Mouse (Mus musculus) hindbrain, embryonic 10.5 days (tissue): ENCODE data around the gene Fam69a. TPM values are rescaled to one million over a fixed set of nuclear protein-coding genes. Genes with fewer than 3 reads are reported as not detected.

Experiments
- DNase-seq: peaks from one replicate; pipeline ENCODE4 v3.0.0-alpha.2; 2017; ENCODE audit warnings: low spot score
- H3K27ac ChIP-seq: fragments of 300-500 bp; sonication (generic); 2 replicates; pipeline ENCODE4 v1.5.1; 2016; ENCODE audit warnings: mild to moderate bottlenecking, moderate library complexity
- H3K27me3 ChIP-seq: fragments of 300-500 bp; sonication (generic); 2 replicates; pipeline ENCODE4 v1.6.1; 2016; ENCODE audit warnings: mild to moderate bottlenecking; ENCODE audit not compliant: poor library complexity, insufficient read depth, severe bottlenecking
- H3K36me3 ChIP-seq: fragments of 300-500 bp; sonication (generic); 2 replicates; pipeline ENCODE4 v1.6.1; 2016; ENCODE audit warnings: mild to moderate bottlenecking, moderate library complexity
- H3K4me1 ChIP-seq: fragments of 300-500 bp; sonication (generic); replicated peaks from 2 replicates; pipeline ENCODE4 v1.6.1; 2016; ENCODE audit warnings: mild to moderate bottlenecking
- H3K4me3 ChIP-seq: fragments of 300-500 bp; sonication (generic); 2 replicates; pipeline ENCODE4 v1.5.1; 2016; ENCODE audit warnings: mild to moderate bottlenecking, moderate library complexity
- H3K9me3 ChIP-seq: fragments of 300-500 bp; sonication (generic); 2 replicates; pipeline ENCODE4 v1.6.1; 2016; ENCODE audit warnings: mild to moderate bottlenecking, moderate library complexity
- WGBS: fragments of 180-500 bp; shearing (Covaris S2); methylation state at CpG from one replicate; pipeline ENCODE4 v1.1.7; 2016; 5-methylcytosine and 5-hydroxymethylcytosine counted together
- polyA plus RNA-seq: library from polyadenylated mRNA; unstranded; fragments of >200 nt; fragmentation: Nextera tagmentation; extraction: Ambion mirVana; gene quantifications from 2 replicates; pipeline ENCODE4 v1.2.1, GENCODE M21; 2016

Gene Fam69a
- polyA plus RNA-seq, 1 experiment from 2014 or later = 22.2 TPM

GRCm38 (mm10) chr5:108005134-108005533, 18.2 kb upstream of the Fam69a start:
- no peaks in the 10 kb centered on the region for H3K27me3 ChIP-seq

GRCm38 (mm10) chr5:108002734-108003133, 15.8 kb upstream of the Fam69a start:
- Histone ChIP-seq H3K36me3 (no peaks in the 10 kb centered on the region), H3K4me1 (0 out of 2 replicates have a peak, but pooled peaks cover 2% of the 10 kb centered on the region), H3K27me3 (no peaks in the 10 kb centered on the region), H3K27ac (no peak overlapping the region), H3K9me3 (no peaks in the 10 kb centered on the region), H3K4me3 (no peak overlapping the region)
- WGBS = 69% methylated on average over 5 of the region's 5 CpGs
- DNase-seq = no peak

More at GRCm38 (mm10) chr5:108005134-108005533, 18.2 kb upstream of the Fam69a start:
- no peak overlapping the region for H3K4me3 ChIP-seq
- WGBS = 64% methylated on average over 2 of the region's 2 CpGs
- 0 out of 2 replicates have a peak, but pooled peaks cover 2% of the 10 kb centered on the region for H3K4me1 ChIP-seq
- DNase-seq = no peak
- no peaks in the 10 kb centered on the region for H3K9me3 ChIP-seq
- H3K36me3 ChIP-seq = no peaks in the 10 kb centered on the region
- H3K27ac ChIP-seq = no peak overlapping the region

GRCm38 (mm10) chr5:108000776-108001548, 14.1 kb upstream of the Fam69a start:
- DNase-seq = peak; percentile 40
- Histone ChIP-seq H3K27me3 (no peaks in the 10 kb centered on the region), H3K4me1 (0 out of 2 replicates have a peak, but pooled peaks cover 2% of the 10 kb centered on the region), H3K4me3 (peak overlapping the region; percentile 64), H3K36me3 (no peaks in the 10 kb centered on the region), H3K9me3 (no peaks in the 10 kb centered on the region), H3K27ac (peak overlapping the region; percentile 86)
- 19% methylated on average over 20 of the region's 20 CpGs for WGBS

GRCm38 (mm10) chr5:107997717-107998116, 10.8 kb upstream of the Fam69a start:
- no peaks in the 10 kb centered on the region for H3K27me3 ChIP-seq
- no peaks in the 10 kb centered on the region for H3K9me3 ChIP-seq
- no peaks in the 10 kb centered on the region for H3K4me1 ChIP-seq
- 78% methylated on average over 7 of the region's 7 CpGs for WGBS
- H3K27ac ChIP-seq = no peak overlapping the region
- no peak for DNase-seq
- H3K36me3 ChIP-seq = no peaks in the 10 kb centered on the region
- no peak overlapping the region for H3K4me3 ChIP-seq

GRCm38 (mm10) chr5:107995936-107996335, 9.1 kb upstream of the Fam69a start:
- Histone ChIP-seq H3K9me3 (no peaks in the 10 kb centered on the region), H3K27me3 (no peaks in the 10 kb centered on the region), H3K4me1 (no peaks in the 10 kb centered on the region), H3K4me3 (no peak overlapping the region), H3K27ac (no peak overlapping the region), H3K36me3 (no peaks in the 10 kb centered on the region)
- 91% methylated on average over 2 of the region's 2 CpGs for WGBS
- DNase-seq = no peak

- Histone ChIP-seq H3K36me3 (no peaks in the 10 kb centered on the region), H3K27ac (peak overlapping the region; percentile 95), H3K9me3 (no peaks in the 10 kb centered on the region), H3K4me1 (peaks cover 13% of the 10 kb centered on the region), H3K27me3 (no peaks in the 10 kb centered on the region), H3K4me3 (peak overlapping the region; percentile 67)
- WGBS = 20% methylated on average over 5 of the region's 5 CpGs
- DNase-seq = peak; percentile 27
Measured at GRCm38 (mm10) chr5:107987835-107988251, 958 bp upstream of the Fam69a start.

- Histone ChIP-seq H3K4me1 (peaks cover 13% of the 10 kb centered on the region), H3K36me3 (no peaks in the 10 kb centered on the region), H3K27me3 (no peaks in the 10 kb centered on the region), H3K9me3 (no peaks in the 10 kb centered on the region), H3K4me3 (peak overlapping the region; percentile 67), H3K27ac (peak overlapping the region; percentile 95)
- under 1% methylated on average over 54 of the region's 54 CpGs for WGBS
- DNase-seq = peak; percentile 69
Measured at GRCm38 (mm10) chr5:107986255-107986966, 474 bp downstream of the Fam69a start.

GRCm38 (mm10) chr5:107983946-107984345, 2.9 kb downstream of the Fam69a start:
- H3K9me3 ChIP-seq = no peaks in the 10 kb centered on the region
- peaks cover 13% of the 10 kb centered on the region for H3K4me1 ChIP-seq
- no peaks in the 10 kb centered on the region for H3K36me3 ChIP-seq
- 96% methylated on average over 5 of the region's 5 CpGs for WGBS
- no peaks in the 10 kb centered on the region for H3K27me3 ChIP-seq
- no peak overlapping the region for H3K4me3 ChIP-seq
- DNase-seq = no peak
- no peak overlapping the region for H3K27ac ChIP-seq

GRCm38 (mm10) chr5:107982016-107982415, 4.9 kb downstream of the Fam69a start:
- H3K4me1 ChIP-seq = peaks cover 8% of the 10 kb centered on the region; the same call in 1 of the 2 replicates
- H3K27me3 ChIP-seq = no peaks in the 10 kb centered on the region
- no peak for DNase-seq
- H3K27ac ChIP-seq = no peak overlapping the region
- no peaks in the 10 kb centered on the region for H3K9me3 ChIP-seq
- no peak overlapping the region for H3K4me3 ChIP-seq
- H3K36me3 ChIP-seq = no peaks in the 10 kb centered on the region
- WGBS = 86% methylated on average over 3 of the region's 3 CpGs

GRCm38 (mm10) chr5:107979901-107980300, 7.0 kb downstream of the Fam69a start:
- 87% methylated on average over 1 of the region's 1 CpGs for WGBS
- H3K27ac ChIP-seq = no peak overlapping the region
- DNase-seq = no peak
- H3K9me3 ChIP-seq = no peaks in the 10 kb centered on the region
- H3K4me1 ChIP-seq = no peaks in the 10 kb centered on the region
- H3K36me3 ChIP-seq = no peaks in the 10 kb centered on the region
- H3K27me3 ChIP-seq = no peaks in the 10 kb centered on the region
- H3K4me3 ChIP-seq = no peak overlapping the region

GRCm38 (mm10) chr5:107978289-107979035, 8.4 kb downstream of the Fam69a start:
- DNase-seq = no peak

GRCm38 (mm10) chr5:107977640-107978288, 9.1 kb downstream of the Fam69a start:
- DNase-seq = no peak
- peaks cover 8% of the 10 kb centered on the region; the same call in 1 of the 2 replicates for H3K4me1 ChIP-seq

More at GRCm38 (mm10) chr5:107978289-107979035, 8.4 kb downstream of the Fam69a start:
- Histone ChIP-seq H3K9me3 (no peaks in the 10 kb centered on the region), H3K27me3 (no peaks in the 10 kb centered on the region), H3K27ac (no peak overlapping the region), H3K36me3 (no peaks in the 10 kb centered on the region), H3K4me1 (peaks cover under 1% of the 10 kb centered on the region; the same call in 1 of the 2 replicates), H3K4me3 (no peak overlapping the region)
- 92% methylated on average over 6 of the region's 6 CpGs for WGBS

More at GRCm38 (mm10) chr5:107977640-107978288, 9.1 kb downstream of the Fam69a start:
- no peak overlapping the region for H3K4me3 ChIP-seq
- H3K27me3 ChIP-seq = no peaks in the 10 kb centered on the region
- 88% methylated on average over 3 of the region's 3 CpGs for WGBS
- H3K36me3 ChIP-seq = no peaks in the 10 kb centered on the region
- H3K27ac ChIP-seq = no peak overlapping the region
- H3K9me3 ChIP-seq = no peaks in the 10 kb centered on the region
